In genomic region chr3:54755145-54756041, GRCm38 (mm10) we compare ENCODE assay signal across 7 mouse cellular contexts. TPM values are rescaled to one million over a fixed set of nuclear protein-coding genes. Genes with fewer than 3 reads are reported as not detected.
DNase-seq lines count a peak whose midpoint lies in the region; ATAC-seq lines count a peak whose summit lies in the region.

Smad9 (plus strand) TSS chr3:54755582.

- H3K4me2 ChIP-seq in midbrain, embryonic 12.5 days (replicated peaks) = peak within 1 kb of the TSS; percentile 100
- peak within 1 kb of the TSS; percentile 98 for H3K4me2 ChIP-seq in stomach, embryonic 16.5 days (ENCODE audit: low read depth, low read length)

- H3K36me3 ChIP-seq in limb, embryonic 10.5 days = peaks cover 12% of the 10 kb centered on the region
- peaks cover 16% of the 10 kb centered on the region for H3K36me3 ChIP-seq in midbrain, embryonic 12.5 days
- peaks cover 5% of the 10 kb centered on the region for H3K36me3 ChIP-seq in stomach, embryonic 16.5 days (ENCODE audit: control insufficient read depth, insufficient read depth, low read length)

- under 1% methylated on average over 66 of the region's 66 CpGs for WGBS in limb, embryonic 10.5 days
- 1% methylated on average over 63 of the region's 66 CpGs for WGBS in midbrain, embryonic 12.5 days
- WGBS in stomach, embryonic 16.5 days = 1% methylated on average over 62 of the region's 66 CpGs

- DNase-seq in adrenal gland, postnatal 36 days = peak; percentile 90 to 91
- peak; percentile 27 for DNase-seq in embryo, embryonic 11.5 days (ENCODE audit: low read depth, low spot score)
- DNase-seq in kidney, adult 11 months = peak; percentile 56
- DNase-seq in limb, embryonic 10.5 days (ENCODE audit: low spot score) = peak; percentile 64

- peak; percentile 31 for ATAC-seq in granulocyte monocyte progenitor cell, adult 5-6 weeks (replicated peaks; ENCODE audit: poor library complexity, severe bottlenecking)
- ATAC-seq in midbrain, embryonic 12.5 days (ENCODE audit: low FRiP score, low read depth) = peak; percentile 87
- ATAC-seq in stomach, embryonic 16.5 days (ENCODE audit: insufficient read depth, low FRiP score) = peak; percentile 89

- peak within 1 kb of the TSS; percentile 66 for H3K9ac ChIP-seq in midbrain, embryonic 12.5 days (replicated peaks)
- peak within 1 kb of the TSS; percentile 84 for H3K9ac ChIP-seq in stomach, embryonic 16.5 days (ENCODE audit: low read length)

- no peaks in the 10 kb centered on the region for H3K9me3 ChIP-seq in limb, embryonic 10.5 days (replicated peaks)
- no peaks in the 10 kb centered on the region for H3K9me3 ChIP-seq in midbrain, embryonic 12.5 days
- H3K9me3 ChIP-seq in stomach, embryonic 16.5 days (replicated peaks; ENCODE audit: control insufficient read depth, low read length) = no peaks in the 10 kb centered on the region

- H3K4me1 ChIP-seq in limb, embryonic 10.5 days = peaks cover 21% of the 10 kb centered on the region
- peaks cover 18% of the 10 kb centered on the region for H3K4me1 ChIP-seq in midbrain, embryonic 12.5 days
- peaks cover 17% of the 10 kb centered on the region for H3K4me1 ChIP-seq in stomach, embryonic 16.5 days (ENCODE audit: control insufficient read depth, insufficient read depth, low read length)

- H3K4me3 ChIP-seq in limb, embryonic 10.5 days = peak within 1 kb of the TSS; percentile 78
- peak within 1 kb of the TSS; percentile 62 for H3K4me3 ChIP-seq in midbrain, embryonic 12.5 days
- peak within 1 kb of the TSS; percentile 76 for H3K4me3 ChIP-seq in stomach, embryonic 16.5 days (replicated peaks; ENCODE audit: low read length)

- peaks cover 31% of the 10 kb centered on the region for H3K27me3 ChIP-seq in limb, embryonic 10.5 days (ENCODE audit: low read depth, poor library complexity, severe bottlenecking)
- peaks cover 30% of the 10 kb centered on the region for H3K27me3 ChIP-seq in midbrain, embryonic 12.5 days
- H3K27me3 ChIP-seq in stomach, embryonic 16.5 days (ENCODE audit: control insufficient read depth, insufficient read depth, low read length) = no peaks in the 10 kb centered on the region

- H3K27ac ChIP-seq in limb, embryonic 10.5 days = peak within 1 kb of the TSS; percentile 78
- no peak within 1 kb of the TSS for H3K27ac ChIP-seq in midbrain, embryonic 12.5 days (replicated peaks)
- H3K27ac ChIP-seq in stomach, embryonic 16.5 days (ENCODE audit: low read length) = peak within 1 kb of the TSS; percentile 72

RNA-seq across cellular contexts. Expression of gene Smad9, which starts in this region (rescaled TPM):
- 10 to 100 TPM; 21.8 to 36.3 TPM for total RNA-seq in adrenal gland, postnatal 36 days (2021)
- not detected in 2 replicates for total RNA-seq in granulocyte monocyte progenitor cell, adult 5-6 weeks (2014; fragmentation: Nextera tagmentation)
- not detected in 2 replicates for total RNA-seq in granulocyte monocyte progenitor cell, adult 5-6 weeks (2017)
- polyA plus RNA-seq in limb, embryonic 10.5 days (2016; fragmentation: Nextera tagmentation; extraction: Ambion mirVana) = 0.23 and 0.26 TPM in 2 replicates
- polyA plus RNA-seq in midbrain, embryonic 12.5 days (2016; fragmentation: Nextera tagmentation; extraction: Ambion mirVana) = 0.24 and 0.33 TPM in 2 replicates
- polyA plus RNA-seq in stomach, embryonic 16.5 days (2015; fragmentation: Nextera tagmentation; extraction: Ambion mirVana) = 1.1 and 1.3 TPM in 2 replicates

Comparison
In these comparisons a context has a peak if more than half of its experiments do, and no peak if none do; other contexts are left out.
1. RNA of gene Smad9 (total RNA-seq): 21.8 to 36.3 TPM in adrenal gland, postnatal 36 days; not detected in granulocyte monocyte progenitor cell, adult 5-6 weeks; every median in the first group is over 10 times any median in the second.
2. Peak in ATAC-seq in granulocyte monocyte progenitor cell, adult 5-6 weeks; RNA of the gene not detected or under 1 TPM.
3. Peak in DNase-seq, H3K4me3 ChIP-seq and H3K27ac ChIP-seq in limb, embryonic 10.5 days; RNA of the gene not detected or under 1 TPM.
4. Peak in ATAC-seq, H3K4me3 ChIP-seq, H3K9ac ChIP-seq and H3K4me2 ChIP-seq in midbrain, embryonic 12.5 days; RNA of the gene not detected or under 1 TPM.
5. DNase-seq: peak in every context shown above with its lines; median percentile 90 in adrenal gland, postnatal 36 days; 64 in limb, embryonic 10.5 days; 56 in kidney, adult 11 months; 27 in embryo, embryonic 11.5 days.
6. ATAC-seq: peak in every context shown above with its lines; median percentile 89 in stomach, embryonic 16.5 days; 87 in midbrain, embryonic 12.5 days; 31 in granulocyte monocyte progenitor cell, adult 5-6 weeks.
7. Peak in every context shown above with its lines, with median percentiles within 50 percentile points of each other: H3K4me3 ChIP-seq.